Mouse (Mus musculus): ENCODE measurements around the gene Palm. TPM values are rescaled to one million over a fixed set of nuclear protein-coding genes. Genes with fewer than 3 reads are reported as not detected.

The Palm gene
- polyA plus RNA-seq (2017; shearing (Covaris generic)): 1.4 TPM

GRCm38 (mm10) chr10:79793051-79793737 is at the start of gene Palm:
Gene Palm (plus strand): TSS chr10:79793572.

DNA sequence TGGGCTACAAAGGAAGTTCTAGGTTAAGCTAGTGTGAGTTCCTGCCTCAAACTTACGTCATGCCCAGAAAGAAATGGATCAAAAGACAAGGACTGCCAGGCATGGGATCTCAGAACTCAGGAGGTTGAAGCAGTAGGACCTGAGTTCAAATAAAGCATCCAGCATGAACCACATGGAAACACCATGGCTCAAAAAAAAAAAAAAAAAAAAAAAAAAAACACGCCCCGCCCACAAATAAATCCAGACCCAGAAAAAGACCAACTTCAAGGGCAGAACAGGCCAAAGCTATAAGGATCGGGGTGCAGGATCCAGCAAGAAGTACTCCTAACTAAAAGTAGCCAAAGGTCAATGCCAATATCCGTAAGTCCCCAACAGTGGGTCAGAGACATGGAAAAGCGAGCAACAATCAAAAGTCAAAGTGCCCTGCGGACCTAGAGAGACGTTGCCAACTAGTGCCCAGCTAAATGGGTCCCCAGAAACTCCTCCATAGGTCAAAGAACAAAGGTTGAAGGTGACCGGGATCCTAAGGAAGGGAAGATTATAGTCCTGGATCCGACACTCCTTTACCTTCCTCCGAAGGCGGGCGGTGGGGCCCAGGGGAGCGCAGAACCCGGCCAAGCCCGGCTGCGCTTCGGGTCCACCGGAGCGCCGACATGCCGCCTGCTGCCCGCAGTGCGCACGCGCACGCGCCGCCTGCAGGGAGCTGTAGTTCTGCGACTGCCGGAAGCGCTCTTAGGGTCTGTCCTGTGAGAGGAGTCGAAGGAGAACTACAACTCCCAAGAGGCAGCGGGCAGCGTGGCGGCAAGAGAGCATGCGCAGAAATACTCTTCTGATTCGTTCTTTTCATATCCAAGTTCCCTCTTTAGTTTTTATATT is 47.2 kb upstream of the Palm start, which contains the start of gene Polrmt:
Polrmt (minus strand) TSS at position 684 of the 876 bp plus-strand sequence.

DNA sequence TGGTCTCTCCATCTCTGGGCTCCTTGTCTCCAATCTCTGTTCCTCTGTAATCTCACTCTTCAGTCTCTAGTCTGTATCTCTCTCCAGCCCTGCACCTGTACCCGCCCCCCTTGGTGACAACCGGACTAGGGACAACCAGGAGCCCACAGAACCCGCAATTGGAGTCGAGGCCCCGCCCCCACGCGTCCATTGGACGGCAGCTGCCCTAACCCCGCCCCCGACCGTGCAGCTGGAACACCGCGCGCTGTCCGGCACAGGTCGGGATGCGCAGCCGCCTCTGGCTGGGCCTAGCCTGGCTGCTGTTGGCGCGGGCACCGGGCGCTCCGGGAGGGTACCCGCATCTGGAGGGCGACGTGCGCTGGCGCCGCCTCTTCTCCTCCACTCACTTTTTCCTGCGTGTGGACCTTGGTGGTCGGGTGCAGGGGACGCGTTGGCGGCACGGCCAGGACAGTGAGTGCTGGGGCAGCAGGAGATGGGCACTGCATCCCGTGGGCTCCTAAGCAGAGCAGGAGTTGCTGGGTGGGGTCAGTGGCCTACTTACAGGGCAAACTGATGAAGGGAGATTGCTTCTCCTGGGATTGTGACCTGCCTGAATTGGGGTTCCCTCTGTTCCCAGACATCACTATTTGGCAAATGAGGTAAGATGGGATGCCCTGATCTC is 38.4 kb upstream of the Palm start, which contains the start of gene Fgf22:
Fgf22 (plus strand) TSS at position 221 of the 661 bp plus-strand sequence.

DNA sequence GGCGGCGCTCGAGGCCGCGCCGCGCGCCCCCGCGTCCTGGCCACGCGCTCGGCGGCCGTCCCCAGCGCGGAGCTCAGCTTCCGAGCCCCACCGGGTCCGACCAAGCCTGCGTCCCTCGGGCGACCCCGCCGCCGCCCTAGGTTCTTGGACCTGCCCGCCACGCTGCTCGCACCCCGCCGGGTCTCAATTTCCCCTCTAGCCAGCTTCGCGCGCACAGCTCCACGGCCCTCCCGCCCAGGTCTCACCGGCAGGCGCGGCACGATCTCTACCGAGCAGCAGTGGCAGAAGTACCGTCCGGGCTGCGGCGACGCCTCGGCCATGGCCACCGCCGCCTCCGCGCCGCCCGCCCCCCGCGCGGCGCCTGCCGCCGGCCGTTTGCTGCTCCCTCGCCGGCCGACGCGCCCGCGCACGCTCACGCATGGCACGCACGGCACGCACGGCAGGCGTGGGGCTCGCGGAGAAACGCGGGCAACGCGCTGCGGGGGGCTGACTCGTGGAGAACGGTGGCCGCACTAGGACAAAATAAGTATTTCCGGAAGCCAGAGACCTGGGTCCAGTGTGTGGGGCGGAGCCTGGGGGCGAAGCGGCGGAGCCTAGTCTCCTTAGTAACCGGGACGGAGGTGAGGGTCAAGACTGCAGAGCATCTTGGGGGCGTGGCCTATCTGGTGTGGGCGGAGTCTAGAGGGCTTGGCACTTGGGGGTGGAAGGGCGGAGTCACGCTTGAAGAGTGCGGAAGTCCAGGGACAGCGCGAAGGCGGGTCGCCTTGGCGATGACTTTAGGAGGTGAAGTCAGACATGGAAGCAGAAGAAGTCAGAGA is 26.7 kb upstream of the Palm start, which contains the start of gene Rnf126:
Rnf126 (minus strand) TSS at position 445 of the 818 bp plus-strand sequence.

DNA sequence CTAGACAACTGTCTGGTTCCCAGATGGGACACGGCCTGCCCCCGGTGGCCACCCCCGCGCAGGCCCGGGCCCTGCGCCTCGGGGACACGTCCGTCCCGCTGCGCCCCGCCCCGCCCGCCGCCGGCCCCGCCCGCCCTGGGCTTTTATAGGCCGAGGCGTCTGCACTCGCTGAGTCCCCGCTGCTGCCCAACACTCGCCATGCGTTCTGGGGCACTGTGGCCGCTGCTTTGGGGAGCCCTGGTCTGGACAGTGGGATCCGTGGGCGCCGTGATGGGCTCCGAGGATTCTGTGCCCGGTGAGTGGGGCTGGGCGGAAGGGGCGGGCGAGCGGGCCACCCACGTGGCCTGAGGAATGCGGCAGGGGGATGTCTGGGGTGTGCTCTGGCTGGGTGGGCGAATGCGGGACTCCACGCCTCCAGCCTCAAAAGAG is 16.3 kb upstream of the Palm start, which contains the start of gene Fstl3:
Fstl3 (plus strand) TSS at position 170 of the 429 bp plus-strand sequence.

DNA sequence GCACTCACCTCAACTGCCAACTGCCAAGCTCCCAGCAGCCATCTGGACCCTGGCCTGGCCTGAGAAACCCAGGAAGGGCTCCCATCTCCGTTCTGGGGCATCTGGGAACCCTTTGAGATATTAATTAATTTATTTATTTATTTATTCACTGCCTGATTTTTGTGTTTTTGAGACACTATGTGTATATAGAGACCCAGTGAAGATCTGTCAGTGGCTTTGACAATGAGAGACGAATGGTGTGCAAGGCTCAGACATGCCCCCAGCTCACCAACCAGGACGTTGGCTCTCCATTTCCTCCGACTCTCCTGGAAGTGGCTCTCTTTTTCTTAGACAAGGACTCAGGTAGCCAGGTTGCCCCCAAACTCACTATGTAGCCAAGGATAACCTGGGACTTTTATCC is 2.5 kb upstream of the Palm start, which contains the start of gene Prss57:
Prss57 (minus strand) TSS at position 101 of the 400 bp plus-strand sequence.

DNA sequence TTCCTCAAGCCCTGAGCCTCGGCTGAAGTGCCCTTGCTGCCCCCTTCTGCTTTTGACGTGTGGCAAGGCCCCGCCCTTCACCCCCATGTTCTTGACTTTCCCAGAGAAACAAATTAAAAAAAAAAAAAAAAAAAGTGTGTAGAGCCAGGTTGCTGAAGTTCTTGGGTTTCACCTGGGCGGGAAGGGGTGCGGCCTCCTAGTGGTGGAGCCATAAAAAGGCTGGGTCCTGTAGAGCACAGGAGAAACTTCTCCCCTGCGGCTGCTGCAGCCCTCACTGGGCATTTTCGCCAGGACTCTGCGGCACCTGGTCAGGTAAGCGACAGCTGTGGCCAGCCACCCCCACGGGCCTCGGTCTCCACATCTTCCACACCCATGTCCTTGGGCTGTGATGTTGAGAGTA is 27.4 kb downstream of the Palm start, which contains the start of gene Misp:
Misp (plus strand) TSS at position 208 of the 400 bp plus-strand sequence.

GRCm38 (mm10) chr10:79853860-79854795 is 60.8 kb downstream of the Palm start, which contains the start of gene Ptbp1:
Gene Ptbp1 (plus strand): TSS chr10:79854427.

Other genes with a start within 250 kb of the Palm start
- gene Mier2, start 238.4 kb upstream of the Palm start, polyA plus RNA-seq (2017; shearing (Covaris generic)): 62.4 TPM
- gene Theg, start 206.2 kb upstream of the Palm start, polyA plus RNA-seq (2017; shearing (Covaris generic)): not detected
- gene C2cd4c, start 179.5 kb upstream of the Palm start, polyA plus RNA-seq (2017; shearing (Covaris generic)): not detected
- gene Shc2, start 155.7 kb upstream of the Palm start, polyA plus RNA-seq (2017; shearing (Covaris generic)): not detected
- gene Odf3l2, start 147.8 kb upstream of the Palm start, polyA plus RNA-seq (2017; shearing (Covaris generic)): not detected
- not detected for gene Madcam1, start 129.0 kb upstream of the Palm start, polyA plus RNA-seq (2017; shearing (Covaris generic))
- 24.9 TPM for gene Tpgs1, start 124.2 kb upstream of the Palm start, polyA plus RNA-seq (2017; shearing (Covaris generic))
- 81.2 TPM for gene Cdc34, start 111.4 kb upstream of the Palm start, polyA plus RNA-seq (2017; shearing (Covaris generic))
- gene Gzmm, start 104.6 kb upstream of the Palm start, polyA plus RNA-seq (2017; shearing (Covaris generic)): 0.90 TPM
- gene Bsg, start 89.1 kb upstream of the Palm start, polyA plus RNA-seq (2017; shearing (Covaris generic)): 151 TPM
- gene Hcn2, start 76.9 kb upstream of the Palm start, polyA plus RNA-seq (2017; shearing (Covaris generic)): not detected
- gene Polrmt, start 47.0 kb upstream of the Palm start, polyA plus RNA-seq (2017; shearing (Covaris generic)): 45.2 TPM
- gene Fgf22, start 38.5 kb upstream of the Palm start, polyA plus RNA-seq (2017; shearing (Covaris generic)): 0.21 TPM
- gene Rnf126, start 26.6 kb upstream of the Palm start, polyA plus RNA-seq (2017; shearing (Covaris generic)): 59.0 TPM
- gene Fstl3, start 16.3 kb upstream of the Palm start, polyA plus RNA-seq (2017; shearing (Covaris generic)): 0.52 TPM
- gene Prss57, start 2.6 kb upstream of the Palm start, polyA plus RNA-seq (2017; shearing (Covaris generic)): not detected
- not detected for gene Misp, start 27.4 kb downstream of the Palm start, polyA plus RNA-seq (2017; shearing (Covaris generic))
- 654 TPM for gene Ptbp1, start 60.9 kb downstream of the Palm start, polyA plus RNA-seq (2017; shearing (Covaris generic))
- not detected for gene Prtn3, start 80.9 kb downstream of the Palm start, polyA plus RNA-seq (2017; shearing (Covaris generic))
- 12.7 TPM for gene Plppr3, start 81.1 kb downstream of the Palm start, polyA plus RNA-seq (2017; shearing (Covaris generic))
- not detected for gene Elane, start 92.7 kb downstream of the Palm start, polyA plus RNA-seq (2017; shearing (Covaris generic))
- not detected for gene Cfd, start 97.3 kb downstream of the Palm start, polyA plus RNA-seq (2017; shearing (Covaris generic))
- 36.7 TPM for gene Med16, start 115.4 kb downstream of the Palm start, polyA plus RNA-seq (2017; shearing (Covaris generic))
- 16.0 TPM for gene Gm26602, start 117.3 kb downstream of the Palm start, polyA plus RNA-seq (2017; shearing (Covaris generic))
- 0.34 TPM for gene Kiss1r, start 123.4 kb downstream of the Palm start, polyA plus RNA-seq (2017; shearing (Covaris generic))
- 135 TPM for gene R3hdm4, start 127.6 kb downstream of the Palm start, polyA plus RNA-seq (2017; shearing (Covaris generic))
- gene Arid3a, start 133.5 kb downstream of the Palm start, polyA plus RNA-seq (2017; shearing (Covaris generic)): 4.1 TPM
- gene Wdr18, start 166.6 kb downstream of the Palm start, polyA plus RNA-seq (2017; shearing (Covaris generic)): 75.5 TPM
- not detected for gene Grin3b, start 177.1 kb downstream of the Palm start, polyA plus RNA-seq (2017; shearing (Covaris generic))
- gene Tmem259, start 190.8 kb downstream of the Palm start, polyA plus RNA-seq (2017; shearing (Covaris generic)): 31.5 TPM
- 595 TPM for gene Cnn2, start 195.0 kb downstream of the Palm start, polyA plus RNA-seq (2017; shearing (Covaris generic))
- 64.3 TPM for gene Abca7, start 202.9 kb downstream of the Palm start, polyA plus RNA-seq (2017; shearing (Covaris generic))
- 1,026 TPM for gene Arhgap45, start 223.1 kb downstream of the Palm start, polyA plus RNA-seq (2017; shearing (Covaris generic))
- 108 TPM for gene Polr2e, start 246.2 kb downstream of the Palm start, polyA plus RNA-seq (2017; shearing (Covaris generic))